Mouse (Mus musculus) midbrain, embryonic 11.5 days (tissue): ENCODE results near the gene Tmc6. TPM values are rescaled to one million over a fixed set of nuclear protein-coding genes. Genes with fewer than 3 reads are reported as not detected.

Experiments used
- ATAC-seq: fragments of 200-750 bp; cut with Nextera tagmentation; 2 replicates; pipeline ENCODE4 v1.8.0; 2017; ENCODE audit warnings: moderate TSS enrichment, moderate library complexity; ENCODE audit not compliant: low FRiP score
- DNase-seq: peaks from one replicate; pipeline ENCODE4 v3.0.0; 2015; ENCODE audit warnings: low spot score; ENCODE audit errors: missing footprints
- H3K27ac ChIP-seq: fragments of 300-500 bp; sonication (generic); 2 replicates; pipeline ENCODE4 v1.5.1; 2014; ENCODE audit warnings: low read depth, low read length
- H3K27me3 ChIP-seq: fragments of 300-500 bp; sonication (generic); 2 replicates; pipeline ENCODE4 v1.6.1; 2014; ENCODE audit warnings: mild to moderate bottlenecking, low read length, moderate library complexity, mixed read lengths; ENCODE audit not compliant: control insufficient read depth, insufficient read depth
- H3K36me3 ChIP-seq: fragments of 300-500 bp; sonication (generic); 2 replicates; pipeline ENCODE4 v1.6.1; 2014; ENCODE audit warnings: mild to moderate bottlenecking, low read length, moderate library complexity, mixed read lengths; ENCODE audit not compliant: control insufficient read depth, insufficient read depth
- H3K4me1 ChIP-seq: fragments of 300-500 bp; sonication (generic); 2 replicates; pipeline ENCODE4 v1.6.1; 2014; ENCODE audit warnings: low read length; ENCODE audit not compliant: control insufficient read depth, insufficient read depth
- H3K4me2 ChIP-seq: fragments of 300-500 bp; sonication (generic); 2 replicates; pipeline ENCODE4 v1.6.1; 2014; ENCODE audit warnings: mild to moderate bottlenecking, moderate library complexity
- H3K4me3 ChIP-seq: fragments of 300-500 bp; sonication (generic); 2 replicates; pipeline ENCODE4 v1.5.1; 2014; ENCODE audit warnings: low read depth, low read length
- H3K9ac ChIP-seq: fragments of 300-500 bp; sonication (generic); 2 replicates; pipeline ENCODE4 v1.6.1; 2014; ENCODE audit warnings: low read length
- H3K9me3 ChIP-seq: fragments of 300-500 bp; sonication (generic); 2 replicates; pipeline ENCODE4 v1.6.1; 2016; ENCODE audit warnings: low read length; ENCODE audit not compliant: control insufficient read depth
- WGBS: fragments of 180-500 bp; shearing (Covaris S2); extraction: QIAGEN DNeasy Blood & Tissue Kit; methylation state at CpG from one replicate; pipeline ENCODE4 v1.1.7; 2014; 5-methylcytosine and 5-hydroxymethylcytosine counted together
- polyA plus RNA-seq: library from polyadenylated mRNA; unstranded; fragments of >200 nt; fragmentation: Nextera tagmentation; extraction: Ambion mirVana; gene quantifications from 2 replicates; pipeline ENCODE4 v1.2.1, GENCODE M21; 2014

Tmc6 gene
- polyA plus RNA-seq, 1 experiment from 2014 or later: 4.5 TPM

DNA sequence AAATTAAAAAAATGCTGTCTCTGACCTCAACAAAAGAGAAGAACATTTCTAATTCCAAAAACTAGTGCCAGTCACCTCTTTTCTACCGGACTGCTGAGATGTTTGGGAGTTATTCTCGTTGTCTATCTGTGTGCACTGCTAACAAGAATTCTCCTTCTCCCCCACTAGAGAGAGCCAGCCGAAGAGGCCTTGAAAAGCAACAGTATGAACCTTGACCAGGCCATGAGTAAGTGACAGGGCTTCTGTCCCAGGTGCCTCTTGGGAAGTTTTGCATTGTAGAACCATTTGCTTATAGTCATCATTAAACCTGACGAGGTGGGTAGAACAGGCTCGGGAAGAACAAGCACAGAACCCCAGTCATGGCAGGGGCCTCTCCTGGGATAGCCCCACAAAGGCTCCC is 43.9 kb downstream of the Tmc6 start:
- 84% methylated on average over 5 of the region's 5 CpGs for WGBS
- H3K36me3 ChIP-seq: peaks cover 43% of the 10 kb centered on the region
- DNase-seq (no peak), ATAC-seq (no peak)
- H3K27me3 ChIP-seq: no peaks in the 10 kb centered on the region
- H3K4me3 ChIP-seq: no peak overlapping the region
- H3K9ac ChIP-seq: no peak overlapping the region
- no peak overlapping the region for H3K27ac ChIP-seq
- H3K9me3 ChIP-seq: no peaks in the 10 kb centered on the region
- no peaks in the 10 kb centered on the region for H3K4me1 ChIP-seq
- no peak overlapping the region for H3K4me2 ChIP-seq

DNA sequence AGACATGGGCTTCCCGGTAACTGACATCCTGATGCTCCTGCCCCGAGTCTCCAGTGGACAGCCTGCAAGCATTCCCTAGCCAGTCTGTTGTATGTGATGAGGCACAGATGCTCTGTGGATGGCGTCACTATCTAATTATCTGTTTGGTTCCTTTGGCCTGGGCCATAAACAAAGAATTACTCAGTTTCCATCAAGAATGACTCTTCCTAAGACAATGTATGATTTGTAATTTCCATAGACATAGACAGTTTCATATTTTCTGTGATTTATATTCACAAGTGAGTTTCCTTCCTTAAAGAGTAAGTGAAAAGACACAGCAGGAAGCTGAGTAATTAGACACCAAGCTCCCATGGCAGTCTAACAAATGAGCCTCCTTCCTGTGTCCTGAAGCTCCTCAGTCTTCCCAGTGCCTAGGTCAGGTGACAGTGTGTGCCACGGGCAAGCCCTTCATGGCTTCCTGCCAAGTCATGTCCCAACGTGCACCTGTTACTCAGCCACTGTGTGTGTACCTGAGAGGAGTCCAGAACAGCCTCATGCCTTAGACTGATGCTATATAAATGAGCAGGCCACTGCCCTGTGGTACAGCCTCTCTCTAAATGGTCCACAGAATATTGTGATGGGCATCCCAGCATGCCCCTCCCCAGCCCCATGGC is 45.8 kb downstream of the Tmc6 start:
- no peak for DNase-seq
- no peak overlapping the region for H3K9ac ChIP-seq

DNA sequence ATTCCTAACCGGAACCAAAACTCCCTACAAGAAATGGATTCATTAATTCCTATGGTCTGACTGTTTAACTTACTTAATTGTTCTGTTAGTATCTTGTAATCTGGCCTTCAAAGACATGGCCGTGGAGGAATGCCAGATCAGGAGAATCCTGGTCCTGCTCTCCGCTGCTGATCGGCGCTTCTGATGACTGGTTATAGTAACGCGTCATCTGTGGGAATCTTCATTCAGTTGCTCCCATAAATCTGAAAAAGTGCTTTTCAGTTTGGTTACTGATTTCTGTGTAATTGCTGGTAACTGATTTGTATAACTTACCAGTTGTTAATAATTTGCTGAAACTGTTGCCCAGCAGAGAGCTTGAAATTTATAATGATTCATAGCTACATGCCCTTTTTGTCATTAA is 50.5 kb downstream of the Tmc6 start:
- WGBS: 95% methylated on average over 7 of the region's 7 CpGs
- H3K27me3 ChIP-seq: no peaks in the 10 kb centered on the region
- H3K9ac ChIP-seq: no peak overlapping the region
- ATAC-seq (no peak), DNase-seq (no peak)
- no peak overlapping the region for H3K27ac ChIP-seq
- H3K4me3 ChIP-seq: no peak overlapping the region
- no peak overlapping the region for H3K4me2 ChIP-seq
- no peaks in the 10 kb centered on the region for H3K4me1 ChIP-seq
- H3K9me3 ChIP-seq: no peaks in the 10 kb centered on the region
- peaks cover 8% of the 10 kb centered on the region; the same call in 1 of the 2 replicates for H3K36me3 ChIP-seq

More for the DNA sequence above, 45.8 kb downstream of the Tmc6 start:
- H3K9me3 ChIP-seq: no peaks in the 10 kb centered on the region
- no peak overlapping the region for H3K4me2 ChIP-seq
- peaks cover 29% of the 10 kb centered on the region; the same call in 1 of the 2 replicates for H3K36me3 ChIP-seq
- no peaks in the 10 kb centered on the region for H3K27me3 ChIP-seq
- no peak for ATAC-seq
- WGBS: 87% methylated on average over 5 of the region's 5 CpGs
- H3K27ac ChIP-seq: no peak overlapping the region
- H3K4me3 ChIP-seq: no peak overlapping the region
- no peaks in the 10 kb centered on the region for H3K4me1 ChIP-seq

DNA sequence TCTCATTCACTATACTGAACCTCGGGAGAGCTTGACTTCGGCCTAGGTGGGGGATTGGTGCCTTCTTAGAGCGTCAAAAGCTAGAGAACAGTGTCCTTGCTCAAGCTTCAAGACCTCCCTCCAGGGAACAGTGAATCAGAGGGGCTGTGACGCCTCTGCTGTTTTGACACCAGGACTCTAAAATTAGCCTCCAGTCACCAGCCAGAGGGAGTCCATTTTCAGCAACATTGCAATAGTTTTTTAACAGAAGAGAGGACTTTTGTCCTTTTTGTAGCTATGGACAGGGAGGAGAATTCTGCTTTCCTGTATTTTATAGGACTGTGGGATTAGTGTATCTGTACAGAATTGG is 51.5 kb downstream of the Tmc6 start:
- H3K27ac ChIP-seq: no peak overlapping the region
- WGBS: 84% methylated on average over 4 of the region's 4 CpGs
- H3K4me2 ChIP-seq: no peak overlapping the region
- no peaks in the 10 kb centered on the region for H3K4me1 ChIP-seq
- H3K4me3 ChIP-seq: no peak overlapping the region
- DNase-seq (no peak), ATAC-seq (no peak)
- peaks cover 5% of the 10 kb centered on the region; the same call in 1 of the 2 replicates for H3K36me3 ChIP-seq
- no peaks in the 10 kb centered on the region for H3K9me3 ChIP-seq
- H3K9ac ChIP-seq: no peak overlapping the region
- no peaks in the 10 kb centered on the region for H3K27me3 ChIP-seq

DNA sequence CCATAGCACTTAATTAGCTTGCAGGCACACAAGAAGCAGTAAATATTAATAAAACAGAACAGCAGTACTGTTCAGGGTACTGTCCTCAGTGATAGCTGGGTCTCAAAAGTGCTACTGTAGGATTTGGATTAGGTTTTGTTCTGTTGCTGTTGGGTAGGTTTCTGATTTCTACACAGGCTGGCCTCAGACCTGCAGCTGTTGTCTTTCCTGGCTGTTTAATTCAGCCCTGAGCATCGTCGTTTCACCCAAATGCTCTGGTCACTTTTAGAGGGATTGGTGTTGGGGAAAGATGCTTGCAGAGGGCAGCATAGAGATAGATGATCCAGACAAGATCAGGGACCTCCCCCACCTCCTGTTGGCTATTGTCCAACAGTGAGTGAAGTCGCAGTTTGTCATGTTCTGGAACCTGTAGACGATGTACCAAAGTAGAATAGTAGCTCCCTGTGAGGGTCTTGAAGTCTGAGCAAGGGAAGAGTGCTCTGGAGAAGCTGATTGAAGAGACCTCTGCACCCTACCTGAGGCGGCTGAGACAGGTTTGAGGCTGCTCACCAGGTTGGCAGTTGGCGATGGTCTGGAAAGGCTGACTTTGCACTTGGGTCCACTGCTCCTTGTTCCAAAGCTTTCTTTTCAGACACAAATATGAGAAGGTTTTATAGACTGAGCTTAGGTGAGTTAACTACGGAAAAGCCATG is 52.1 kb downstream of the Tmc6 start:
- Histone ChIP-seq H3K4me3 (no peak overlapping the region), H3K36me3 (peaks cover 3% of the 10 kb centered on the region; the same call in 1 of the 2 replicates), H3K9me3 (no peaks in the 10 kb centered on the region), H3K27me3 (no peaks in the 10 kb centered on the region), H3K4me1 (no peaks in the 10 kb centered on the region), H3K4me2 (no peak overlapping the region), H3K9ac (no peak overlapping the region), H3K27ac (no peak overlapping the region)
- no peak for DNase-seq
- no peak for ATAC-seq
- WGBS: 82% methylated on average over 7 of the region's 7 CpGs

DNA sequence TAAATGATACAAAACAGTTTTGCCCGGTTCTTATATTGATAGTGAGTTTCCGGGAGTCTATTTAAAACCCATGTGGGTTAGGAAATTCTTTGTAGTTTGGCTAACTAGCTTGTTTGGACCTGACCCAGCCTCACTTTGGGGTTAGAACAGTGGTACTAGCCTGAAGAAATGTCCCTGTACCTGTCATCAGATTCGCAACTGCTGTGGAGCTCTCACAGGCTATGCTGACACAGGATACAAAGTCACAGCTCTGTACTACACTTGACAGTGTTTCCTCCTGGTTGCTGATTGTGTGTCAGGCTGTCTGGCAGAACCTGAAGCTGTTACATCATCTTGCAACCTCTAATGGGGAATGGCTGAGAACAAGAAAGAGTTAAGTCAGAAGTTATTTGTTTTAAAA is 52.7 kb downstream of the Tmc6 start:
- Histone ChIP-seq H3K4me1 (no peaks in the 10 kb centered on the region), H3K9me3 (no peaks in the 10 kb centered on the region), H3K4me3 (no peak overlapping the region), H3K27me3 (no peaks in the 10 kb centered on the region), H3K36me3 (0 out of 2 replicates have a peak, but pooled peaks cover 2% of the 10 kb centered on the region), H3K4me2 (no peak overlapping the region), H3K9ac (no peak overlapping the region), H3K27ac (no peak overlapping the region)
- WGBS: 92% methylated on average over 3 of the region's 3 CpGs
- ATAC-seq (no peak), DNase-seq (no peak)

DNA sequence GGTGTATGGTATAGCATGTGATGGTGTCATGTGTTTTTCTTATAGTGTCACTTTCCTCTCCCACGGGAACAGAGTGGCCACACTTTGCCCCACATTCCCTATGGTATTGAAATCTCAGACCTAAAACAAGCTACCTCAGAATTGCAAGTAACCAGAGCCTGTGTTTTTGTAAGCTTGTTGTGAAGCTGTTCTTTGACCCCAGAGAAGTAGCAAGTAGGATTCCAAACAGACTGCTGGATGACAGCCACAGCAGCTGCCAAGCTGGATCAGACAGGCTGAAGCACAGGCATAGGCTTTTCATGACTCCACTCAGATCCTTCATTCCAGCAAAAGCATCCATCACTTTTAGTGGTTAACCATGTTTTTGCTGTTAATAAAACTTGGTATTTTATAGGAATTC is 53.2 kb downstream of the Tmc6 start:
- DNase-seq (no peak), ATAC-seq (no peak)
- Histone ChIP-seq H3K9ac (no peak overlapping the region), H3K9me3 (no peaks in the 10 kb centered on the region), H3K27me3 (no peaks in the 10 kb centered on the region), H3K4me2 (no peak overlapping the region), H3K27ac (no peak overlapping the region), H3K4me3 (no peak overlapping the region), H3K36me3 (0 out of 2 replicates have a peak, but pooled peaks cover 2% of the 10 kb centered on the region), H3K4me1 (no peaks in the 10 kb centered on the region)
- 75% methylated on average over 1 of the region's 1 CpGs for WGBS

DNA sequence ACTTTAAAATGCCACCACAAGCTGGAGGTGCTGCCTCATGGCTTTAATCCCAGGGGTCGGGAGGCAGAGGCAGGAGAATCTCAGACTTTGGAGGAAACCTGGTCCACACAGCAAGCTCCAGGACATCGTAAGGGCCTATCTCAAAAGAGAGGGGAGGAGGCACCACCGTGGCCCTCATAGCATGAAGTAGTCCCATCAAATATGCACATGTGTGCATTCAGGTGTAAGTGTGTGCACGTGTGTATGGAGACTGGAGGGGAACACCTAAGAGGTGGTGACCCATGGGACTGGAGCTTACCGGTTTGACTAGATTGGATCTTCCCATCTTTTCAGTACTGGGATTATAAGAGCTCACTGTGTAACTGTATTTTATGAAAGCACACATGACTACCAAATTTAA is 53.8 kb downstream of the Tmc6 start:
- Histone ChIP-seq H3K27me3 (no peaks in the 10 kb centered on the region), H3K9me3 (no peaks in the 10 kb centered on the region), H3K36me3 (0 out of 2 replicates have a peak, but pooled peaks cover 2% of the 10 kb centered on the region), H3K27ac (no peak overlapping the region), H3K4me2 (no peak overlapping the region), H3K4me3 (no peak overlapping the region), H3K4me1 (no peaks in the 10 kb centered on the region), H3K9ac (no peak overlapping the region)
- ATAC-seq: no peak
- WGBS: 89% methylated on average over 5 of the region's 5 CpGs
- no peak for DNase-seq

DNA sequence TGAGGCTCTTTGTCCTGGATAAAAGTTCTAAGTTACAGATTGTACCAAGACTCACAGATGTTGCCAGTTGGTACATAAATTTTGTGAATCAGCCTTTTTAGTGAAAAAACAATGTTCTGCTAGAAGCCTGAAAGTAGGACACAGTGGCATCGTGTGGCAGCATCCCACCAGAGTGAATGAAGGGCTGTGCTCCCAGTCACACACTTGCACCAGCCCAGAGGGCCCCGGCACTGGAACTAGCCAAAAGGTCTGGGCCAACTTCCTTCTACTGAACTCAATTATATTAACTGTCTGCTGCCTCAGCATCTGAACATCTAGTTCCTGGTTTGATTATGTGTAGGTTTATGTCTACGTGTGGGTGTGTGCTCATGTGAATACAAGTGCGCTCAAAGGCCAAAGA is 55.0 kb downstream of the Tmc6 start:
- no peaks in the 10 kb centered on the region for H3K9me3 ChIP-seq
- H3K4me2 ChIP-seq: no peak overlapping the region
- DNase-seq (no peak), ATAC-seq (no peak)
- no peak overlapping the region for H3K4me3 ChIP-seq
- 96% methylated on average over 4 of the region's 4 CpGs for WGBS
- H3K27me3 ChIP-seq: no peaks in the 10 kb centered on the region
- H3K9ac ChIP-seq: no peak overlapping the region
- peaks cover under 1% of the 10 kb centered on the region; the same call in 1 of the 2 replicates for H3K36me3 ChIP-seq
- H3K27ac ChIP-seq: no peak overlapping the region
- no peaks in the 10 kb centered on the region for H3K4me1 ChIP-seq
